In the genomic region with DNA sequence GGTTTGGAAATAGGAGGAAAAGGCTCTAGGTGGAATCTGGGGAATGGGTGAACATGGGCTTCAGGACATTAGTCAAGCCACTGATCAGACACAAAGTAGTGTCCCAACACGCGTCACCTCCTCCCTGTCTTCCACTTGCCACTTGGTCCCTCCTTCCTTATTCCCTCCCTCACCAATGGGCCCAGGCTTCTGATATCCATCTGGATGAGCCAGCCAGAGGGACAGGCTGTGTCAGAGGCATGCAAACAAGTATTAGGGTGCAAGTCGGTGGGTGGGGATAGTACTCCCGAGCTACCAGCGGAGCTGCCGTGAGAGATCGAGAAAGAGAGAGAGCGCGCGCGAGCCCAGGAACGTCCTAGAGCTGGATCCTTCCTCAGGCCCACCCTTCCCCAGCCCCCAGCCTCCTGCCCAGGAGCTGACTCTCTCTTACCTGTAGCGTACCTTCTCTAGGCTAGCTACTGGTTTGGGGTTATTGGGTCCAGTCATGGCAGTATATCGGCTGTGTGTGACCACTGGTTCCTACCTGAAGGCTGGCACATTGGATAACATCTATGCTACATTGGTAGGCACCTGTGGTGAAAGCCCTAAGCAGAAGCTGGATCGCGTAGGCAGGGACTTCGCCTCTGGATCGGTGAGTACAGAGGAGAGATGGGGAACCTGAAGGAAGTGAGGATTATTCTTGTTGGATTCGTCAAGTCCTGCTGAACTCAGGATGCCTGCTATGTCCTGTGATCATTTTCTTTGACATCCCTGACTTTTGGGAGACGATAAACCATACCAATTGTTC, we compare ENCODE assay signal across 8 mouse cellular contexts. TPM values are rescaled to one million over a fixed set of nuclear protein-coding genes. Genes with fewer than 3 reads are reported as not detected.
DNase-seq lines count a peak whose midpoint lies in the region; ATAC-seq and TF ChIP-seq lines count a peak whose summit lies in the region.

No protein-coding gene starts in this region.

- H3K9me3 ChIP-seq in limb, embryonic 15.5 days = no peaks in the 10 kb centered on the region
- no peaks in the 10 kb centered on the region for H3K9me3 ChIP-seq in neural tube, embryonic 15.5 days (replicated peaks)

- no peak for ATAC-seq in limb, embryonic 15.5 days (ENCODE audit: insufficient number of reproducible peaks, low FRiP score, low TSS enrichment, low read depth)
- ATAC-seq in neural tube, embryonic 15.5 days (ENCODE audit: low FRiP score) = no peak

- H3K27me3 ChIP-seq in limb, embryonic 15.5 days = no peaks in the 10 kb centered on the region; the same call in 1 of the 2 replicates
- H3K27me3 ChIP-seq in neural tube, embryonic 15.5 days (replicated peaks) = peaks cover 8% of the 10 kb centered on the region; the same call in 1 of the 2 replicates

- 14% methylated on average over 20 of the region's 20 CpGs for whole genome bisulfite sequencing in limb, embryonic 15.5 days
- WGBS in neural tube, embryonic 15.5 days = 12% methylated on average over 19 of the region's 20 CpGs

- peak overlapping the region; percentile 47 for H3K9ac ChIP-seq in limb, embryonic 15.5 days
- peak overlapping the region; percentile 55 for H3K9ac ChIP-seq in neural tube, embryonic 15.5 days (replicated peaks)

- no peaks in the 10 kb centered on the region for H3K36me3 ChIP-seq in limb, embryonic 15.5 days
- no peaks in the 10 kb centered on the region for H3K36me3 ChIP-seq in neural tube, embryonic 15.5 days

- H3K4me3 ChIP-seq in left cerebral cortex, adult 2 months = peak overlapping the region; percentile 67
- peak overlapping the region; percentile 62 for H3K4me3 ChIP-seq in embryonic fibroblast, embryonic 13.5 days (ENCODE audit: insufficient read depth, low read length)
- H3K4me3 ChIP-seq in limb, embryonic 15.5 days = peak overlapping the region; percentile 57
- H3K4me3 ChIP-seq in neural tube, embryonic 15.5 days (replicated peaks) = peak overlapping the region; percentile 59

- no peak for TF ChIP-seq CTCF in left cerebral cortex, adult 2 months (IDR thresholded peaks at IDR 0.05)
- TF ChIP-seq CTCF in brain, embryonic 14.5 days (IDR thresholded peaks at IDR 0.05; ENCODE audit: borderline replicate concordance, extremely low read depth, insufficient read depth, insufficient read length) = no peak
- TF ChIP-seq CTCF in embryonic fibroblast, embryonic 13.5 days (IDR thresholded peaks at IDR 0.05; ENCODE audit: borderline replicate concordance, insufficient read depth, low read length) = no peak

- intact Hi-C loops in left cerebral cortex, adult 2 months (cut with DNase I) = loop anchor here (1.0 kb wide), 2 partner anchors 24 to 63 kb away; no protein-coding TSS in a partner anchor
- intact Hi-C loops in left cerebral cortex, postnatal 14 days (cut with DNase I) = loop anchor here (1.0 to 2.0 kb wide), 2 partner anchors 24 to 63 kb away; no protein-coding TSS in a partner anchor

- DNase-seq in left cerebral cortex, adult 2 months (ENCODE audit: extremely low spot score in 1 of 2, low spot score in 2 of 2) = peak in 1 of 2 experiments; percentile 33
- DNase-seq in left cerebral cortex, postnatal 14 days (ENCODE audit: low spot score in 2 of 2) = no peak
- DNase-seq in brain, embryonic 14.5 days (ENCODE audit: low read depth) = peak; percentile 20
- DNase-seq in adipocyte (ENCODE audit: low spot score) = no peak
- no peak for DNase-seq in ovary, postnatal 10 days (ENCODE audit: low spot score)

- H3K4me1 ChIP-seq in embryonic fibroblast, embryonic 13.5 days (ENCODE audit: control insufficient read depth, insufficient read depth, low read length) = 0 out of 2 replicates have a peak, but pooled peaks cover 3% of the 10 kb centered on the region
- H3K4me1 ChIP-seq in limb, embryonic 15.5 days = peaks cover 25% of the 10 kb centered on the region
- H3K4me1 ChIP-seq in neural tube, embryonic 15.5 days = peaks cover 29% of the 10 kb centered on the region

- H3K4me2 ChIP-seq in limb, embryonic 15.5 days = peak overlapping the region; percentile 79
- H3K4me2 ChIP-seq in neural tube, embryonic 15.5 days = peak overlapping the region; percentile 85

- no peak for TF ChIP-seq POLR2A in brain, embryonic 14.5 days (IDR thresholded peaks at IDR 0.05; ENCODE audit: borderline replicate concordance, extremely low read depth, insufficient read depth, insufficient read length, poor library complexity, severe bottlenecking)
- TF ChIP-seq POLR2A in embryonic fibroblast, embryonic 13.5 days (IDR thresholded peaks at IDR 0.05; ENCODE audit: low read depth, low read length) = no peak

- peak overlapping the region; percentile 89 for H3K27ac ChIP-seq in left cerebral cortex, adult 2 months
- no peak overlapping the region for H3K27ac ChIP-seq in embryonic fibroblast, embryonic 13.5 days (ENCODE audit: insufficient read depth, low read length)
- H3K27ac ChIP-seq in limb, embryonic 15.5 days = peak overlapping the region; percentile 86
- peak overlapping the region; percentile 85 for H3K27ac ChIP-seq in neural tube, embryonic 15.5 days (replicated peaks)

RNA-seq across cellular contexts. Expression of a gene that starts 0.4 kb away (rescaled TPM):
- 1 to 10 TPM; 6.5 TPM for total RNA-seq in left cerebral cortex, adult 2 months (2021)
- total RNA-seq in left cerebral cortex, postnatal 14 days (2021) = 1 to 10 TPM; 3.7 to 5.7 TPM
- 2.8 and 3.5 TPM in 2 replicates for polyA plus RNA-seq in brain, embryonic 14.5 days (2012; rRNA removed)
- 0.27 TPM in 1 of 2 replicates, not detected in the other for polyA plus RNA-seq in embryonic fibroblast, embryonic 13.5 days (2011; ENCODE audit: insufficient read length, low read depth, missing spikeins)
- polyA plus RNA-seq in limb, embryonic 15.5 days (2015; fragmentation: Nextera tagmentation; extraction: Ambion mirVana) = 11.7 and 14.9 TPM in 2 replicates
- 4.3 and 6.1 TPM in 2 replicates for polyA plus RNA-seq in neural tube, embryonic 15.5 days (2015; fragmentation: Nextera tagmentation; extraction: Ambion mirVana)

RNA-seq across cellular contexts. Expression of a gene that starts 3.7 kb away (rescaled TPM):
- 1 to 10 TPM; 1.3 to 1.4 TPM for total RNA-seq in left cerebral cortex, adult 2 months (2021)
- total RNA-seq in left cerebral cortex, postnatal 14 days (2021) = under 1 TPM; 0.27 to 0.51 TPM
- polyA plus RNA-seq in brain, embryonic 14.5 days (2012; rRNA removed) = 0.33 and 0.47 TPM in 2 replicates
- polyA plus RNA-seq in embryonic fibroblast, embryonic 13.5 days (2011; ENCODE audit: insufficient read length, low read depth, missing spikeins) = 0.88 and 1.1 TPM in 2 replicates
- polyA plus RNA-seq in limb, embryonic 15.5 days (2015; fragmentation: Nextera tagmentation; extraction: Ambion mirVana) = 0.40 and 0.49 TPM in 2 replicates
- 0.63 TPM in 2 replicates for polyA plus RNA-seq in neural tube, embryonic 15.5 days (2015; fragmentation: Nextera tagmentation; extraction: Ambion mirVana)

RNA-seq across cellular contexts. Expression of a gene that starts 5.9 kb away (rescaled TPM):
- total RNA-seq in left cerebral cortex, adult 2 months (2021) = under 1 TPM; 0.57 to 0.82 TPM
- under 1 TPM; 0.55 to 0.70 TPM for total RNA-seq in left cerebral cortex, postnatal 14 days (2021)
- 0.42 and 0.45 TPM in 2 replicates for polyA plus RNA-seq in brain, embryonic 14.5 days (2012; rRNA removed)
- polyA plus RNA-seq in embryonic fibroblast, embryonic 13.5 days (2011; ENCODE audit: insufficient read length, low read depth, missing spikeins) = not detected in 2 replicates
- 0.58 and 0.68 TPM in 2 replicates for polyA plus RNA-seq in limb, embryonic 15.5 days (2015; fragmentation: Nextera tagmentation; extraction: Ambion mirVana)
- polyA plus RNA-seq in neural tube, embryonic 15.5 days (2015; fragmentation: Nextera tagmentation; extraction: Ambion mirVana) = 0.68 and 1.0 TPM in 2 replicates

RNA-seq across cellular contexts. Expression of a gene that starts 30.7 kb away (rescaled TPM):
- total RNA-seq in left cerebral cortex, adult 2 months (2021) = 1 to 10 TPM; 8.7 to 9.8 TPM
- 1 to 10 TPM; 1.5 to 1.9 TPM for total RNA-seq in left cerebral cortex, postnatal 14 days (2021)
- 0.13 and 0.23 TPM in 2 replicates for polyA plus RNA-seq in brain, embryonic 14.5 days (2012; rRNA removed)
- polyA plus RNA-seq in embryonic fibroblast, embryonic 13.5 days (2011; ENCODE audit: insufficient read length, low read depth, missing spikeins) = not detected in 2 replicates
- polyA plus RNA-seq in limb, embryonic 15.5 days (2015; fragmentation: Nextera tagmentation; extraction: Ambion mirVana) = 53.5 and 60.5 TPM in 2 replicates
- polyA plus RNA-seq in neural tube, embryonic 15.5 days (2015; fragmentation: Nextera tagmentation; extraction: Ambion mirVana) = 0.95 and 1.0 TPM in 2 replicates

RNA-seq across cellular contexts. Expression of a gene that starts 31.1 kb away (rescaled TPM):
- total RNA-seq in left cerebral cortex, adult 2 months (2021) = 100 to 1,000 TPM; 114 to 185 TPM
- 100 to 1,000 TPM in 1 of 2 experiments, 10 to 100 TPM in 1; 90.4 to 112 TPM for total RNA-seq in left cerebral cortex, postnatal 14 days (2021)
- polyA plus RNA-seq in brain, embryonic 14.5 days (2012; rRNA removed) = 12.2 and 16.3 TPM in 2 replicates
- polyA plus RNA-seq in embryonic fibroblast, embryonic 13.5 days (2011; ENCODE audit: insufficient read length, low read depth, missing spikeins) = 23.1 and 30.9 TPM in 2 replicates
- polyA plus RNA-seq in limb, embryonic 15.5 days (2015; fragmentation: Nextera tagmentation; extraction: Ambion mirVana) = 24.3 and 28.9 TPM in 2 replicates
- 10.0 and 11.9 TPM in 2 replicates for polyA plus RNA-seq in neural tube, embryonic 15.5 days (2015; fragmentation: Nextera tagmentation; extraction: Ambion mirVana)
